Mouse (Mus musculus): Measurements from ENCODE around the gene Gm19345. TPM values are rescaled to one million over a fixed set of nuclear protein-coding genes. Genes with fewer than 3 reads are reported as not detected.

Gene Gm19345
- 2.8 TPM for polyA plus RNA-seq (2015; fragmentation: Illumina TruSeq; extraction: RNeasy Lipid Tissue Mini Kit (QIAGEN cat#74804); ENCODE audit: low read depth, low replicate concordance)

GRCm38 (mm10) chr7:19851858-19852570 lies at the start of gene Gm19345:
Gene Gm19345, plus strand, starts transcription at chr7:19852003.

GRCm38 (mm10) chr7:19822604-19823058 lies 29.2 kb upstream of the Gm19345 start, which contains the start of gene Bcl3:
Gene Bcl3, minus strand, starts transcription at chr7:19822770.

GRCm38 (mm10) chr7:19861199-19861598 lies 9.4 kb downstream of the Gm19345 start, which contains the start of gene Ceacam16:
Gene Ceacam16, minus strand, starts transcription at chr7:19861299.

GRCm38 (mm10) chr7:19887849-19888248 lies 36.0 kb downstream of the Gm19345 start, which contains the start of gene Ceacam19:
Gene Ceacam19, minus strand, starts transcription at chr7:19887965.

Other genes starting within 250 kb of the Gm19345 start
- gene Clasrp, start 247.5 kb upstream of the Gm19345 start, polyA plus RNA-seq (2015; fragmentation: Illumina TruSeq; extraction: RNeasy Lipid Tissue Mini Kit (QIAGEN cat#74804); ENCODE audit: low read depth, low replicate concordance), result 61.8 TPM
- 5.4 TPM for gene Relb, start 222.6 kb upstream of the Gm19345 start, polyA plus RNA-seq (2015; fragmentation: Illumina TruSeq; extraction: RNeasy Lipid Tissue Mini Kit (QIAGEN cat#74804); ENCODE audit: low read depth, low replicate concordance)
- 134 TPM for gene Clptm1, start 187.0 kb upstream of the Gm19345 start, polyA plus RNA-seq (2015; fragmentation: Illumina TruSeq; extraction: RNeasy Lipid Tissue Mini Kit (QIAGEN cat#74804); ENCODE audit: low read depth, low replicate concordance)
- gene Apoc2, start 174.1 kb upstream of the Gm19345 start, polyA plus RNA-seq (2015; fragmentation: Illumina TruSeq; extraction: RNeasy Lipid Tissue Mini Kit (QIAGEN cat#74804); ENCODE audit: low read depth, low replicate concordance), result not detected
- not detected for gene Gm44805, start 170.6 kb upstream of the Gm19345 start, polyA plus RNA-seq (2015; fragmentation: Illumina TruSeq; extraction: RNeasy Lipid Tissue Mini Kit (QIAGEN cat#74804); ENCODE audit: low read depth, low replicate concordance)
- gene Apoc4, start 170.5 kb upstream of the Gm19345 start, polyA plus RNA-seq (2015; fragmentation: Illumina TruSeq; extraction: RNeasy Lipid Tissue Mini Kit (QIAGEN cat#74804); ENCODE audit: low read depth, low replicate concordance), result not detected
- gene Apoc1, start 159.3 kb upstream of the Gm19345 start, polyA plus RNA-seq (2015; fragmentation: Illumina TruSeq; extraction: RNeasy Lipid Tissue Mini Kit (QIAGEN cat#74804); ENCODE audit: low read depth, low replicate concordance), result 12.2 TPM
- 3,083 TPM for gene Apoe, start 152.8 kb upstream of the Gm19345 start, polyA plus RNA-seq (2015; fragmentation: Illumina TruSeq; extraction: RNeasy Lipid Tissue Mini Kit (QIAGEN cat#74804); ENCODE audit: low read depth, low replicate concordance)
- gene Tomm40, start 136.6 kb upstream of the Gm19345 start, polyA plus RNA-seq (2015; fragmentation: Illumina TruSeq; extraction: RNeasy Lipid Tissue Mini Kit (QIAGEN cat#74804); ENCODE audit: low read depth, low replicate concordance), result 89.9 TPM
- 7.5 TPM for gene Nectin2, start 101.5 kb upstream of the Gm19345 start, polyA plus RNA-seq (2015; fragmentation: Illumina TruSeq; extraction: RNeasy Lipid Tissue Mini Kit (QIAGEN cat#74804); ENCODE audit: low read depth, low replicate concordance)
- gene Bcam, start 81.0 kb upstream of the Gm19345 start, polyA plus RNA-seq (2015; fragmentation: Illumina TruSeq; extraction: RNeasy Lipid Tissue Mini Kit (QIAGEN cat#74804); ENCODE audit: low read depth, low replicate concordance), result 16.0 TPM
- gene Cblc, start 55.2 kb upstream of the Gm19345 start, polyA plus RNA-seq (2015; fragmentation: Illumina TruSeq; extraction: RNeasy Lipid Tissue Mini Kit (QIAGEN cat#74804); ENCODE audit: low read depth, low replicate concordance), result not detected
- 0.42 TPM for gene Bcl3, start 29.2 kb upstream of the Gm19345 start, polyA plus RNA-seq (2015; fragmentation: Illumina TruSeq; extraction: RNeasy Lipid Tissue Mini Kit (QIAGEN cat#74804); ENCODE audit: low read depth, low replicate concordance)
- gene Ceacam16, start 9.3 kb downstream of the Gm19345 start, polyA plus RNA-seq (2015; fragmentation: Illumina TruSeq; extraction: RNeasy Lipid Tissue Mini Kit (QIAGEN cat#74804); ENCODE audit: low read depth, low replicate concordance), result not detected
- gene Ceacam19, start 36.0 kb downstream of the Gm19345 start, polyA plus RNA-seq (2015; fragmentation: Illumina TruSeq; extraction: RNeasy Lipid Tissue Mini Kit (QIAGEN cat#74804); ENCODE audit: low read depth, low replicate concordance), result not detected
- 11.7 TPM for gene Pvr, start 69.2 kb downstream of the Gm19345 start, polyA plus RNA-seq (2015; fragmentation: Illumina TruSeq; extraction: RNeasy Lipid Tissue Mini Kit (QIAGEN cat#74804); ENCODE audit: low read depth, low replicate concordance)
- not detected for gene Igsf23, start 98.8 kb downstream of the Gm19345 start, polyA plus RNA-seq (2015; fragmentation: Illumina TruSeq; extraction: RNeasy Lipid Tissue Mini Kit (QIAGEN cat#74804); ENCODE audit: low read depth, low replicate concordance)
- not detected for gene Ceacam20, start 113.4 kb downstream of the Gm19345 start, polyA plus RNA-seq (2015; fragmentation: Illumina TruSeq; extraction: RNeasy Lipid Tissue Mini Kit (QIAGEN cat#74804); ENCODE audit: low read depth, low replicate concordance)
- not detected for gene Nlrp9b, start 139.5 kb downstream of the Gm19345 start, polyA plus RNA-seq (2015; fragmentation: Illumina TruSeq; extraction: RNeasy Lipid Tissue Mini Kit (QIAGEN cat#74804); ENCODE audit: low read depth, low replicate concordance)
- not detected for gene Vmn1r91, start 247.7 kb downstream of the Gm19345 start, polyA plus RNA-seq (2015; fragmentation: Illumina TruSeq; extraction: RNeasy Lipid Tissue Mini Kit (QIAGEN cat#74804); ENCODE audit: low read depth, low replicate concordance)